Comparison of ENCODE assay signal across 7 mouse cellular contexts in genomic region chr12:44328381-44329315, GRCm38 (mm10). TPM values are rescaled to one million over a fixed set of nuclear protein-coding genes. Genes with fewer than 3 reads are reported as not detected.
DNase-seq lines count a peak whose midpoint lies in the region; ATAC-seq and TF ChIP-seq lines count a peak whose summit lies in the region.

Nrcam (plus strand) TSS chr12:44328885.

- DNase-seq in Muller cell, postnatal 12 days (ENCODE audit: inconsistent ontology term) = peak; percentile 79
- peak; percentile 92 for DNase-seq in brain, embryonic 14.5 days (ENCODE audit: low read depth)
- peak; percentile 69 for DNase-seq in forebrain, embryonic 10.5 days (ENCODE audit: extremely low spot score, low spot score)
- peak; percentile 49 for DNase-seq in heart, postnatal 4 days
- DNase-seq in layer of hippocampus, postnatal 10 days (ENCODE audit: low spot score in 2 of 2) = peak; percentile 72 to 81
- peak; percentile 63 for DNase-seq in lung, postnatal 0 days (ENCODE audit: low spot score)
- peak; percentile 77 to 80 for DNase-seq in right cerebral cortex, adult 2 months (ENCODE audit: low spot score in 2 of 2)

- peak within 1 kb of the TSS; percentile 26 for H3K9ac ChIP-seq in lung, postnatal 0 days (replicated peaks; ENCODE audit: low read depth)

- TF ChIP-seq CTCF in brain, embryonic 14.5 days (IDR thresholded peaks at IDR 0.05; ENCODE audit: borderline replicate concordance, extremely low read depth, insufficient read depth, insufficient read length) = no peak
- no peak for TF ChIP-seq CTCF in lung, postnatal 0 days (IDR thresholded peaks at IDR 0.05)

- WGBS in forebrain, embryonic 10.5 days = 2% methylated on average over 73 of the region's 74 CpGs
- WGBS in lung, postnatal 0 days = 3% methylated on average over 62 of the region's 74 CpGs

- H3K4me1 ChIP-seq in forebrain, embryonic 10.5 days = peaks cover 41% of the 10 kb centered on the region
- H3K4me1 ChIP-seq in lung, postnatal 0 days (ENCODE audit: insufficient read depth, low read depth, low read length) = peaks cover 7% of the 10 kb centered on the region; the same call in 1 of the 2 replicates

- no peaks in the 10 kb centered on the region for H3K36me3 ChIP-seq in forebrain, embryonic 10.5 days (replicated peaks)
- no peaks in the 10 kb centered on the region for H3K36me3 ChIP-seq in lung, postnatal 0 days (ENCODE audit: insufficient read depth, low read length)

- peak within 1 kb of the TSS; percentile 95 for H3K4me2 ChIP-seq in lung, postnatal 0 days (replicated peaks; ENCODE audit: low read depth, low read length)

- no peaks in the 10 kb centered on the region for H3K9me3 ChIP-seq in forebrain, embryonic 10.5 days
- no peaks in the 10 kb centered on the region for H3K9me3 ChIP-seq in lung, postnatal 0 days (ENCODE audit: low read length)

- peaks cover 55% of the 10 kb centered on the region for H3K27me3 ChIP-seq in forebrain, embryonic 10.5 days (ENCODE audit: poor library complexity, severe bottlenecking)
- 0 out of 2 replicates have a peak, but pooled peaks cover 6% of the 10 kb centered on the region for H3K27me3 ChIP-seq in lung, postnatal 0 days (replicated peaks; ENCODE audit: insufficient read depth, low read length)

- peak; percentile 52; the same call in 1 of the 2 replicates for TF ChIP-seq POLR2A in brain, embryonic 14.5 days (IDR thresholded peaks at IDR 0.05; ENCODE audit: borderline replicate concordance, extremely low read depth, insufficient read depth, insufficient read length, poor library complexity, severe bottlenecking)

- peak within 1 kb of the TSS; percentile 77 for H3K4me3 ChIP-seq in forebrain, embryonic 10.5 days
- peak within 1 kb of the TSS; percentile 58 for H3K4me3 ChIP-seq in lung, postnatal 0 days (ENCODE audit: low read depth, low read length)

- H3K27ac ChIP-seq in forebrain, embryonic 10.5 days = peak within 1 kb of the TSS; percentile 87
- no peak within 1 kb of the TSS for H3K27ac ChIP-seq in lung, postnatal 0 days (ENCODE audit: low read length)

- ATAC-seq in lung, postnatal 0 days = peak; percentile 77

- no peak for TF ChIP-seq EP300 in lung, postnatal 0 days (IDR thresholded peaks at IDR 0.05)

RNA-seq across cellular contexts. Expression of gene Nrcam, which starts in this region (rescaled TPM):
- 61.2 and 89.1 TPM in 2 replicates for polyA plus RNA-seq in brain, embryonic 14.5 days (2012; rRNA removed)
- polyA plus RNA-seq in forebrain, embryonic 10.5 days (2016; fragmentation: Nextera tagmentation; extraction: Ambion mirVana) = 19.4 and 22.6 TPM in 2 replicates
- total RNA-seq in heart, postnatal 4 days (2021) = 1 to 10 TPM in 1 of 2 experiments, under 1 TPM in 1; 0.62 to 1.5 TPM
- 100 to 1,000 TPM; 447 to 457 TPM for total RNA-seq in layer of hippocampus, postnatal 10 days (2021)
- 10.3 and 12.8 TPM in 2 replicates for polyA plus RNA-seq in lung, postnatal 0 days (2015; fragmentation: Nextera tagmentation; extraction: Ambion mirVana)

Comparison
In these comparisons a context has a peak if more than half of its experiments do, and no peak if none do; other contexts are left out.
1. RNA of gene Nrcam (total RNA-seq): 447 to 457 TPM in layer of hippocampus, postnatal 10 days; 0.62 to 1.5 TPM in heart, postnatal 4 days; every median in the first group is over 100 times any median in the second.
2. Peak in every context shown above with its lines, with median percentiles within 50 percentile points of each other: DNase-seq.